Mouse (Mus musculus): ENCODE data around the gene Sertad4. TPM values are rescaled to one million over a fixed set of nuclear protein-coding genes. Genes with fewer than 3 reads are reported as not detected.

Gene Sertad4
- polyA plus RNA-seq, 1 experiment from 2014 or later = 25.8 TPM

GRCm38 (mm10) chr1:192864440-192864839, 8.9 kb upstream of the Sertad4 start:
- WGBS = 82% methylated on average over 3 of the region's 3 CpGs
- no peak for ATAC-seq (ENCODE audit: low FRiP score)
- Histone ChIP-seq H3K27me3 (no peaks in the 10 kb centered on the region), H3K9ac (no peak overlapping the region), H3K4me1 (no peaks in the 10 kb centered on the region), H3K4me3 (replicated peaks) (no peak overlapping the region), H3K9me3 (no peaks in the 10 kb centered on the region), H3K36me3 (replicated peaks) (no peaks in the 10 kb centered on the region), H3K27ac (no peak overlapping the region), H3K4me2 (no peak overlapping the region)

- WGBS = 72% methylated on average over 5 of the region's 5 CpGs
- H3K4me1 ChIP-seq = peaks cover 2% of the 10 kb centered on the region
- H3K36me3 ChIP-seq (replicated peaks) = no peaks in the 10 kb centered on the region
- H3K27me3 ChIP-seq = peaks cover 19% of the 10 kb centered on the region
- no peak overlapping the region for H3K4me3 ChIP-seq (replicated peaks)
- no peak for ATAC-seq (ENCODE audit: low FRiP score)
- no peak overlapping the region for H3K9ac ChIP-seq
- no peak overlapping the region for H3K27ac ChIP-seq
- no peak overlapping the region for H3K4me2 ChIP-seq
- no peaks in the 10 kb centered on the region for H3K9me3 ChIP-seq
Measured at GRCm38 (mm10) chr1:192861305-192861960, 5.9 kb upstream of the Sertad4 start.

GRCm38 (mm10) chr1:192860273-192860672, 4.7 kb upstream of the Sertad4 start:
- Histone ChIP-seq H3K9ac (no peak overlapping the region), H3K36me3 (replicated peaks) (no peaks in the 10 kb centered on the region), H3K27me3 (peaks cover 26% of the 10 kb centered on the region), H3K9me3 (no peaks in the 10 kb centered on the region), H3K4me2 (no peak overlapping the region), H3K4me3 (replicated peaks) (no peak overlapping the region), H3K27ac (no peak overlapping the region), H3K4me1 (peaks cover 8% of the 10 kb centered on the region)
- ATAC-seq (ENCODE audit: low FRiP score) = no peak
- WGBS = 68% methylated on average over 6 of the region's 6 CpGs

- no peak overlapping the region for H3K4me2 ChIP-seq
- ATAC-seq (ENCODE audit: low FRiP score) = no peak
- H3K4me1 ChIP-seq = peaks cover 29% of the 10 kb centered on the region
- H3K9me3 ChIP-seq = no peaks in the 10 kb centered on the region
- peaks cover 44% of the 10 kb centered on the region for H3K27me3 ChIP-seq
- H3K4me3 ChIP-seq (replicated peaks) = no peak overlapping the region
- no peaks in the 10 kb centered on the region for H3K36me3 ChIP-seq (replicated peaks)
- no peak overlapping the region for H3K9ac ChIP-seq
- 91% methylated on average over 5 of the region's 5 CpGs for WGBS
- H3K27ac ChIP-seq = no peak overlapping the region
Measured at GRCm38 (mm10) chr1:192857582-192857981, 2.0 kb upstream of the Sertad4 start.

- 67% methylated on average over 6 of the region's 6 CpGs for WGBS
- Histone ChIP-seq H3K27me3 (peaks cover 50% of the 10 kb centered on the region), H3K4me3 (replicated peaks) (no peak overlapping the region), H3K4me2 (no peak overlapping the region), H3K9me3 (no peaks in the 10 kb centered on the region), H3K9ac (no peak overlapping the region), H3K4me1 (peaks cover 36% of the 10 kb centered on the region), H3K27ac (no peak overlapping the region), H3K36me3 (replicated peaks) (no peaks in the 10 kb centered on the region)
- ATAC-seq (ENCODE audit: low FRiP score) = no peak
Measured at GRCm38 (mm10) chr1:192856931-192857330, 1.4 kb upstream of the Sertad4 start.

- WGBS = 13% methylated on average over 10 of the region's 10 CpGs
- Histone ChIP-seq H3K27me3 (peaks cover 50% of the 10 kb centered on the region), H3K36me3 (replicated peaks) (no peaks in the 10 kb centered on the region), H3K9ac (no peak overlapping the region), H3K9me3 (no peaks in the 10 kb centered on the region), H3K4me1 (peaks cover 41% of the 10 kb centered on the region), H3K27ac (peak overlapping the region; percentile 90), H3K4me3 (replicated peaks) (no peak overlapping the region), H3K4me2 (peak overlapping the region; percentile 94)
- no peak for ATAC-seq (ENCODE audit: low FRiP score)
Measured at GRCm38 (mm10) chr1:192856411-192856810, 855 bp upstream of the Sertad4 start.

- no peaks in the 10 kb centered on the region for H3K36me3 ChIP-seq (replicated peaks)
- peaks cover 50% of the 10 kb centered on the region for H3K27me3 ChIP-seq
- H3K27ac ChIP-seq = peak overlapping the region; percentile 90
- H3K9ac ChIP-seq = peak overlapping the region; percentile 87
- peak; percentile 69 for ATAC-seq (ENCODE audit: low FRiP score)
- no peaks in the 10 kb centered on the region for H3K9me3 ChIP-seq
- peak overlapping the region; percentile 66 for H3K4me3 ChIP-seq (replicated peaks)
- H3K4me1 ChIP-seq = peaks cover 50% of the 10 kb centered on the region
- peak overlapping the region; percentile 94 for H3K4me2 ChIP-seq
- WGBS = under 1% methylated on average over 27 of the region's 45 CpGs
Measured at GRCm38 (mm10) chr1:192854819-192855271, 711 bp downstream of the Sertad4 start.

GRCm38 (mm10) chr1:192853988-192854818, 1.4 kb downstream of the Sertad4 start:
- Histone ChIP-seq H3K4me1 (peaks cover 50% of the 10 kb centered on the region), H3K27me3 (peaks cover 50% of the 10 kb centered on the region), H3K36me3 (replicated peaks) (peaks cover 5% of the 10 kb centered on the region), H3K4me3 (replicated peaks) (peak overlapping the region; percentile 66), H3K9ac (peak overlapping the region; percentile 87), H3K27ac (peak overlapping the region; percentile 90), H3K9me3 (no peaks in the 10 kb centered on the region), H3K4me2 (peak overlapping the region; percentile 94)
- ATAC-seq (ENCODE audit: low FRiP score) = no peak; the same call in 1 of the 2 replicates
- 2% methylated on average over 19 of the region's 19 CpGs for WGBS

- Histone ChIP-seq H3K4me1 (peaks cover 50% of the 10 kb centered on the region), H3K9ac (no peak overlapping the region), H3K27ac (no peak overlapping the region), H3K4me2 (peak overlapping the region; percentile 94), H3K9me3 (no peaks in the 10 kb centered on the region), H3K4me3 (replicated peaks) (peak overlapping the region; percentile 66), H3K36me3 (replicated peaks) (peaks cover 10% of the 10 kb centered on the region), H3K27me3 (peaks cover 49% of the 10 kb centered on the region)
- 31% methylated on average over 2 of the region's 2 CpGs for WGBS
- no peak for ATAC-seq (ENCODE audit: low FRiP score)
Measured at GRCm38 (mm10) chr1:192853429-192853828, 2.1 kb downstream of the Sertad4 start.

GRCm38 (mm10) chr1:192852047-192852446, 3.5 kb downstream of the Sertad4 start:
- 0 out of 2 replicates have a peak overlapping the region, but pooled peaks have one; percentile 9 for H3K9ac ChIP-seq

GRCm38 (mm10) chr1:192851640-192852039, 3.9 kb downstream of the Sertad4 start:
- Histone ChIP-seq H3K9me3 (no peaks in the 10 kb centered on the region), H3K27me3 (peaks cover 37% of the 10 kb centered on the region), H3K9ac (0 out of 2 replicates have a peak overlapping the region, but pooled peaks have one; percentile 9), H3K27ac (peak overlapping the region; percentile 65), H3K4me3 (replicated peaks) (peak overlapping the region; percentile 13; the same call in 1 of the 2 replicates), H3K36me3 (replicated peaks) (peaks cover 24% of the 10 kb centered on the region), H3K4me2 (peak overlapping the region; percentile 39), H3K4me1 (peaks cover 50% of the 10 kb centered on the region)
- ATAC-seq (ENCODE audit: low FRiP score) = no peak
- WGBS = 5% methylated on average over 6 of the region's 6 CpGs

More at GRCm38 (mm10) chr1:192852047-192852446, 3.5 kb downstream of the Sertad4 start:
- Histone ChIP-seq H3K27ac (0 out of 2 replicates have a peak overlapping the region, but pooled peaks have one; percentile 65), H3K4me1 (peaks cover 50% of the 10 kb centered on the region), H3K27me3 (peaks cover 38% of the 10 kb centered on the region), H3K9me3 (no peaks in the 10 kb centered on the region), H3K4me3 (replicated peaks) (peak overlapping the region; percentile 13; the same call in 1 of the 2 replicates), H3K36me3 (replicated peaks) (peaks cover 23% of the 10 kb centered on the region), H3K4me2 (peak overlapping the region; percentile 39; the same call in 1 of the 2 replicates)
- no peak for ATAC-seq (ENCODE audit: low FRiP score)

- Histone ChIP-seq H3K4me1 (peaks cover 46% of the 10 kb centered on the region), H3K27me3 (peaks cover 32% of the 10 kb centered on the region), H3K27ac (peak overlapping the region; percentile 65)
Measured at GRCm38 (mm10) chr1:192851126-192851525, 4.4 kb downstream of the Sertad4 start.

More at GRCm38 (mm10) chr1:192851126-192851525, 4.4 kb downstream of the Sertad4 start:
- H3K9me3 ChIP-seq = no peaks in the 10 kb centered on the region
- WGBS = 0% methylated on average over 2 of the region's 2 CpGs
- 0 out of 2 replicates have a peak overlapping the region, but pooled peaks have one; percentile 9 for H3K9ac ChIP-seq
- no peak overlapping the region for H3K4me3 ChIP-seq (replicated peaks)
- H3K36me3 ChIP-seq (replicated peaks) = peaks cover 24% of the 10 kb centered on the region
- peak overlapping the region; percentile 39 for H3K4me2 ChIP-seq
- no peak for ATAC-seq (ENCODE audit: low FRiP score)
